Mouse (Mus musculus): Measurements from ENCODE around the gene Rbfox1. TPM values are rescaled to one million over a fixed set of nuclear protein-coding genes. Genes with fewer than 3 reads are reported as not detected.

Gene Rbfox1
- polyA plus RNA-seq, 1 experiment = 4.0 TPM

- Histone ChIP-seq H3K4me1 (ENCODE audit: control insufficient read depth, insufficient read depth, low read length) (no peaks in the 10 kb centered on the region; the same call in 1 of the 2 replicates), H3K4me3 (replicated peaks; ENCODE audit: extremely low read depth, low read depth, low read length) (no peak overlapping the region)
- 90% methylated on average over 8 of the region's 8 CpGs for WGBS
- DNase-seq = no peak
- no peak for TF ChIP-seq CTCF (IDR thresholded peaks at IDR 0.05; ENCODE audit: insufficient read depth, low read length)
- no peak for TF ChIP-seq POLR2A (IDR thresholded peaks at IDR 0.05; ENCODE audit: borderline replicate concordance, extremely low read depth, low read depth, low read length)
Observed at GRCm38 (mm10) chr16:7097951-7098710, 1213.0 kb downstream of the Rbfox1 start.

DNA sequence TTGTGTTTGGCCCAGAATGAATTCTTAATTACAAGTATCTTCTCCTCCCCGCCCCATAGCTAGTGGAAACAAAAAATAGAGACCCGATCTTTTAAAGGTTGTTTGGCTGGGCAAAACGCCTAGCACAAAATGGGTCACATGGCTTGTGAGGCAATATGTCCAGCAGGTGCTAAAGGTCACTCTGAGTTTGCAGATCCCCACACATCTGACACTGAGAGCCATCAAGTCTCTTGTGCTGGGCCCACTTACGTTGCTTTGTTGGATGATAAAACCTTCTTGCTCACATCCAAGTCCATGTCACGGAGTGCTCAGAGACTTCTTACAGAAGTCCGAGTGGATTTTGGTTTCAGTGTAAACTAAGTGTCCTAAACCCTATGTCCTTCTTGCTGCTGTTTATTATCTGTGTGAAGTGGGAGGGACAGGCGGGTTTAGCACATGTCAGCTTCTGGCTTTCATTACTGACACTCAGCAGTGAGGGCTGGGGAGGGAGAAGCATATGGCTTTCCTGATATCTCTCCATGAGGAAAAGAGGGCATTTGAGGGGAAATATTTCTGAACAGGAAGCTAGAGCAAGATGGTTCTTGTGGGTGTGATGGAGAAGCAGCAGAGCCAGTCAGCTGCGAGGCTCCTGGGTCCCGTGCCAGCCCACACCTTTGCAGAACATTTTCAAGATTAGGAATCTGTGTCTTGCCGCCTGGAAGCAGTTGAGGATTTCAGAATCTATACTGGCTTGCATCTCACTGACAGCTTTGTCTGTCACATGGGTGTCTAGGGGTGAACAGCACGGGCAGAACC, 1214.5 kb downstream of the Rbfox1 start:
- TF ChIP-seq CTCF (IDR thresholded peaks at IDR 0.05; ENCODE audit: insufficient read depth, low read length) = no peak
- no peak for TF ChIP-seq POLR2A (IDR thresholded peaks at IDR 0.05; ENCODE audit: borderline replicate concordance, extremely low read depth, low read depth, low read length)
- WGBS = 46% methylated on average over 11 of the region's 11 CpGs
- DNase-seq = no peak
- no peaks in the 10 kb centered on the region; the same call in 1 of the 2 replicates for H3K4me1 ChIP-seq (ENCODE audit: control insufficient read depth, insufficient read depth, low read length)
- H3K4me3 ChIP-seq (replicated peaks; ENCODE audit: extremely low read depth, low read depth, low read length) = no peak overlapping the region

DNA sequence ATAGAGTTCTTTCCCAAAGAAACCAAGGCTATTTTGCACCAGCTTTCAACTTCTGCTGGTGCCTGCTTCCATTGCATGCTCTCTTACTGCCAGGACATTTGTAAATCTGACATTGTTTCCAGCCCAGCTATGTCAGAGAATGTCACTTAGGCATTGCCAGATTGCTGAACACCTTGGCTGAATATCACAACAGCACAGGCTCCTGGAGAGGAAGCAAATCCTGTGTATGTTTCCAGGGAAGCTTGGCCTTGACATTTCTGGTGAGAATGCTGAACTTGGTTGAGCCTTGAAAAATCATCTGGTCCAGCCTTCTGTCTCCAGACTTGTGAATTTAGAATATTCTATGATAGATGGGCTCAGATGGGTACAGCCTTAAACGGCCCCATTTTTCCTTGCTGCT, 1217.3 kb downstream of the Rbfox1 start:
- no peak for DNase-seq
- no peaks in the 10 kb centered on the region; the same call in 1 of the 2 replicates for H3K4me1 ChIP-seq (ENCODE audit: control insufficient read depth, insufficient read depth, low read length)
- H3K4me3 ChIP-seq (replicated peaks; ENCODE audit: extremely low read depth, low read depth, low read length) = no peak overlapping the region
- WGBS = 73% methylated on average over 1 of the region's 1 CpGs
- TF ChIP-seq CTCF (IDR thresholded peaks at IDR 0.05; ENCODE audit: insufficient read depth, low read length) = no peak
- no peak for TF ChIP-seq POLR2A (IDR thresholded peaks at IDR 0.05; ENCODE audit: borderline replicate concordance, extremely low read depth, low read depth, low read length)

DNA sequence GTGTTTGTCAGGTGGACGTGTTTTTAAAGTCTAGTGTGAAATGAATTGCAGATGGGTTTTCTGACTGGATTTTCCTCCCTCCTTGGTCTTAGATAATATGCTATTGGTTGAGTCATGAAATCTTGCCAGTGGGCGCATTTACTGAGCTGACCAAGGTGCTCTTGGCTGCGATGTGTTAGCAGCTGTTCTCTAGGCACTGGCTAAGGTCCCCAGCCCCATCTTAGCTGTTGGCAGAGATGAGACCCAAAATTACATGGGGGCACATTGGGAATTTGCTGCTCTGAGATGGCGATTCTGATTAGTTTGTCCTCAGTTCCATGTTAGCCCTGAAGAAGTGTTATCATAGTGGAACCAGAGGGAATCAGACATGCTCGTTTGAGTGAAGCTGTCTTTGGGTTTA, 1218.1 kb downstream of the Rbfox1 start:
- Histone ChIP-seq H3K4me3 (replicated peaks; ENCODE audit: extremely low read depth, low read depth, low read length) (no peak overlapping the region), H3K4me1 (ENCODE audit: control insufficient read depth, insufficient read depth, low read length) (no peaks in the 10 kb centered on the region; the same call in 1 of the 2 replicates)
- TF ChIP-seq CTCF (IDR thresholded peaks at IDR 0.05; ENCODE audit: insufficient read depth, low read length) (no peak), POLR2A (IDR thresholded peaks at IDR 0.05; ENCODE audit: borderline replicate concordance, extremely low read depth, low read depth, low read length) (no peak)
- no peak for DNase-seq
- 64% methylated on average over 5 of the region's 5 CpGs for WGBS

GRCm38 (mm10) chr16:7106450-7107015, 1221.4 kb downstream of the Rbfox1 start:
- no peaks in the 10 kb centered on the region for H3K4me1 ChIP-seq (ENCODE audit: control insufficient read depth, insufficient read depth, low read length)
- no peak for TF ChIP-seq POLR2A (IDR thresholded peaks at IDR 0.05; ENCODE audit: borderline replicate concordance, extremely low read depth, low read depth, low read length)
- no peak for TF ChIP-seq CTCF (IDR thresholded peaks at IDR 0.05; ENCODE audit: insufficient read depth, low read length)
- H3K4me3 ChIP-seq (replicated peaks; ENCODE audit: extremely low read depth, low read depth, low read length) = no peak overlapping the region
- no peak for DNase-seq
- WGBS = 88% methylated on average over 5 of the region's 5 CpGs

DNA sequence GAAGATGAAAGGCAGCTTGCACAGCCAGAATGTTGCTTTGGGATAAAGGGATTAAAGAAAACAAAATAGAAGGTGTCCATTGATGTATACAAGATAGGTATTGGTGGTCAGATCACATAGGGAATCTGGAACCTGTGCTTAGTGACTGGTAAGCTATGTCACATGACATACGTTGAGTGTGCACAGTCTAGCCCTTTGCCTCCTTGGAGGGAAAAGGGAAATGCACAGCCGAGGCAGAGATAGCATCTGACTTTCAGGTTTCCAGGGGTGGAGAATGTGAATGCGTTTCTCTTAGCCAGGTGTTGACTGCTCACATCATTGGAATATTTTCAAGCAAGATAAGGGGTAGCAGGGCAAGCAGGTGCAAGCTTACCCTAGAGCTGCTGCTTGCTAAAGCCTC, 1230.8 kb downstream of the Rbfox1 start:
- DNase-seq = no peak
- no peak for TF ChIP-seq POLR2A (IDR thresholded peaks at IDR 0.05; ENCODE audit: borderline replicate concordance, extremely low read depth, low read depth, low read length)
- TF ChIP-seq CTCF (IDR thresholded peaks at IDR 0.05; ENCODE audit: insufficient read depth, low read length) = no peak
- Histone ChIP-seq H3K4me3 (replicated peaks; ENCODE audit: extremely low read depth, low read depth, low read length) (no peak overlapping the region), H3K4me1 (ENCODE audit: control insufficient read depth, insufficient read depth, low read length) (no peaks in the 10 kb centered on the region)
- 52% methylated on average over 3 of the region's 3 CpGs for WGBS

DNA sequence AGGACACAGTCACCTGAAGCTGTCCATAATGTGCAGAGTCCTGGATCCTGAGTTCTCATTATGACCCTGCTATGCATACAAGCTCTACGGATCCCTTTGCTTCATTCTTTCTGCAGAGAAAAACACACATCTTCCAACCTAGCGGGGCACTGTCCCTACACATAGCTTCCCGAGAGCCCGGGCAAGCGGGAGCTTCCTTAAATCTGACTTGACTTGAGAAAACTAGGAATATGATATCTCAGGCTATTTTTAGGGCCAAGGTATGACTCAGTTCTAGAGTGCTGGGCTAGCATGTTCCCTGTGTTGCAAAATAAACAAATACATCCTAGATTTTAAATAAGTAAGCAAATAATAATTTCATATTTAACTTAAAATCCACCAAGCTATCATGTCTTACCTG, 1244.4 kb downstream of the Rbfox1 start:
- Histone ChIP-seq H3K4me3 (replicated peaks; ENCODE audit: extremely low read depth, low read depth, low read length) (no peak overlapping the region), H3K4me1 (ENCODE audit: control insufficient read depth, insufficient read depth, low read length) (no peaks in the 10 kb centered on the region)
- TF ChIP-seq POLR2A (IDR thresholded peaks at IDR 0.05; ENCODE audit: borderline replicate concordance, extremely low read depth, low read depth, low read length) = no peak
- TF ChIP-seq CTCF (IDR thresholded peaks at IDR 0.05; ENCODE audit: insufficient read depth, low read length) = no peak
- DNase-seq = no peak
- WGBS = 85% methylated on average over 5 of the region's 5 CpGs

- no peak overlapping the region for H3K4me3 ChIP-seq (replicated peaks; ENCODE audit: extremely low read depth, low read depth, low read length)
- DNase-seq = no peak
- TF ChIP-seq CTCF (IDR thresholded peaks at IDR 0.05; ENCODE audit: insufficient read depth, low read length) (no peak), POLR2A (IDR thresholded peaks at IDR 0.05; ENCODE audit: borderline replicate concordance, extremely low read depth, low read depth, low read length) (no peak)
- WGBS = 50% methylated on average over 1 of the region's 1 CpGs
- H3K4me1 ChIP-seq (ENCODE audit: control insufficient read depth, insufficient read depth, low read length) = no peaks in the 10 kb centered on the region
Observed at GRCm38 (mm10) chr16:7132434-7132833, 1247.3 kb downstream of the Rbfox1 start.

DNA sequence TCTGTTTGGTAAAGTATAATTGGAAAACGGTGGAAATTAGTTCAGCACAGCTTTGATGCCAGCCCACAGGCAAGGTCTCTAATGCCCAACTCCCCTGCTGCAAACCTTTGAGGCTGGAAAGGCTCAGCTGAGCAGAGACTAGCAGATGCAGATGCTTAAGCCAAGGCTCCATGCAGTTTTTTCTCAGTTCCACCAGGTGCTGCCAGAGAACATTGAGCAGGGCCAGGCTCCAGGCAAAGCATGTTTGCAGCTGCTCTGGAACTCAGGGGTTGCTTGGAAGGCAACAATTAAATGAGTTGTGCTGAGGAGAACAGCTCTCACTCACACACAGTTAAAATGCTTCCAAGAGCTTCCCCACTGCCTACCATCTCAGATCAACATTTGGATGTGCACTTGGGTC, 1251.8 kb downstream of the Rbfox1 start:
- no peak for DNase-seq
- TF ChIP-seq POLR2A (IDR thresholded peaks at IDR 0.05; ENCODE audit: borderline replicate concordance, extremely low read depth, low read depth, low read length) (no peak), CTCF (IDR thresholded peaks at IDR 0.05; ENCODE audit: insufficient read depth, low read length) (peak; percentile 42; the same call in 1 of the 2 replicates)
- H3K4me1 ChIP-seq (ENCODE audit: control insufficient read depth, insufficient read depth, low read length) = no peaks in the 10 kb centered on the region
- H3K4me3 ChIP-seq (replicated peaks; ENCODE audit: extremely low read depth, low read depth, low read length) = no peak overlapping the region
- WGBS = 44% methylated on average over 1 of the region's 1 CpGs

Data from lung, adult 2 months (tissue).